Mouse (Mus musculus) heart, adult 2 months (tissue): ENCODE data around the gene Krtap4-16.

ENCODE experiments used
- CTCF ChIP-seq: fragments of 200-600 bp; IDR thresholded peaks from 2 replicates; pipeline ENCODE4 v1.8.1; 2022; ENCODE audit warnings: antibody characterized with exemption, mild to moderate bottlenecking, moderate library complexity
- POLR2A ChIP-seq: fragments of 200-500 bp; IDR thresholded peaks from 2 replicates; pipeline ENCODE4 v1.6.1; 2011; ENCODE audit warnings: mild to moderate bottlenecking, low read depth, low read length, control low read depth; ENCODE audit not compliant: insufficient read depth

- no peak for TF ChIP-seq CTCF
- TF ChIP-seq POLR2A: no peak
Measured at GRCm38 (mm10) chr11:99837966-99838365, 13.4 kb downstream of the Krtap4-16 start, which contains the start of gene 2300003K06Rik.
